Mouse (Mus musculus): ENCODE measurements around the gene E030030I06Rik. TPM values are rescaled to one million over a fixed set of nuclear protein-coding genes. Genes with fewer than 3 reads are reported as not detected.
"Not testable (repeated sequence)": the region's sequence is repeated elsewhere in the genome, so short reads cannot be mapped to it uniquely, and the experiment has no call there.

E030030I06Rik gene
- polyA plus RNA-seq (2014; fragmentation: Nextera tagmentation; extraction: Ambion mirVana), result 31.4 and 36.3 TPM in 2 replicates

DNA sequence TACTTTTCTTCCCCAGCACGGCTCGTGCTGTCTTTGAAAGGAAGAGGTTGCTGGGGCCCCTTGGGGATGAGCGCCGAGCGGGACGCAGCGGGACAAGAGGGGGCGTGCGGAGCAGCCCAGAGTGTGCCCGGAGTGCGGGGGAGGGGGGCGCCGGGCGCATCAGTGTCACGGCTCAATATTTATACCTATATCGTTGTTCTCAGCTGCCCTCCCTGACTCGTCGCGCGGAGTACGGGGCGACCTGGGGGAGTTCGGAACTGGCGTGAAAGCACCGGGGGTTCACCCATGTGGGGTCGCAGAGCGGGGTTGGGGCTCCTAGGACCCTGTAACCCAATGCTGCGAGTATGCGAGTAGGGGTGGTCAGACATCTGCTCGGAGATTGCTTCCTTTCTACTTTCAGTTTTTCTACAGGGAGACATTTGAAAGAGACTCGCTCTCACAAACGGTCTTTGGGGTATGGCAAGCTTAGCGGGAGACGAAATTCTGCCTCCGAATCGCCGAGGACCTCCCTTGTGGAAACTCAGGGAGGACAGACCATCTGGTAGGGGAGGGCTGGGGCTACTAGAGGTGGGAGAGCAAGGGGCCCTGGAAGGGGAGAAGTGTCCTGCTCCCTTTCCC is at the start of gene E030030I06Rik:
E030030I06Rik (minus strand) TSS at position 198 of the 618 bp plus-strand sequence.
- peaks cover 8% of the 10 kb centered on the region; the same call in 1 of the 2 replicates for H3K4me1 ChIP-seq (ENCODE audit: control insufficient read depth, insufficient read depth, low read length)
- no peaks in the 10 kb centered on the region for H3K9me3 ChIP-seq (ENCODE audit: control insufficient read depth, low read depth, low read length)
- peak within 1 kb of the TSS; percentile 97 for H3K4me2 ChIP-seq (replicated peaks; ENCODE audit: low read depth, low read length)
- H3K9ac ChIP-seq (replicated peaks; ENCODE audit: low read depth, low read length), result peak within 1 kb of the TSS; percentile 51
- H3K4me3 ChIP-seq (ENCODE audit: low read depth, low read length), result peak within 1 kb of the TSS; percentile 61
- peak; percentile 42; the same call in 1 of the 2 replicates for ATAC-seq (ENCODE audit: insufficient number of reproducible peaks, insufficient read depth, low FRiP score, low read depth)
- no peaks in the 10 kb centered on the region for H3K36me3 ChIP-seq (ENCODE audit: control insufficient read depth, insufficient read depth, low read length)
- 0 out of 2 replicates have a peak, but pooled peaks cover 6% of the 10 kb centered on the region for H3K27me3 ChIP-seq (ENCODE audit: control insufficient read depth, insufficient read depth, low read length)
- peak within 1 kb of the TSS; percentile 78; the same call in 1 of the 2 replicates for H3K27ac ChIP-seq (ENCODE audit: low read length)
- under 1% methylated on average over 37 of the region's 37 CpGs for WGBS

GRCm38 (mm10) chr10:22191035-22191434 is 42.0 kb upstream of the E030030I06Rik start:
- not testable (repeated sequence) for H3K4me1 ChIP-seq (ENCODE audit: control insufficient read depth, insufficient read depth, low read length); H3K4me3 ChIP-seq (ENCODE audit: low read depth, low read length); ATAC-seq (ENCODE audit: insufficient number of reproducible peaks, insufficient read depth, low FRiP score, low read depth); H3K27ac ChIP-seq (ENCODE audit: low read length); H3K36me3 ChIP-seq (ENCODE audit: control insufficient read depth, insufficient read depth, low read length); H3K4me2 ChIP-seq (replicated peaks; ENCODE audit: low read depth, low read length); H3K9me3 ChIP-seq (ENCODE audit: control insufficient read depth, low read depth, low read length); H3K27me3 ChIP-seq (ENCODE audit: control insufficient read depth, insufficient read depth, low read length); H3K9ac ChIP-seq (replicated peaks; ENCODE audit: low read depth, low read length)
- WGBS, result 9% methylated on average over 8 of the region's 10 CpGs

DNA sequence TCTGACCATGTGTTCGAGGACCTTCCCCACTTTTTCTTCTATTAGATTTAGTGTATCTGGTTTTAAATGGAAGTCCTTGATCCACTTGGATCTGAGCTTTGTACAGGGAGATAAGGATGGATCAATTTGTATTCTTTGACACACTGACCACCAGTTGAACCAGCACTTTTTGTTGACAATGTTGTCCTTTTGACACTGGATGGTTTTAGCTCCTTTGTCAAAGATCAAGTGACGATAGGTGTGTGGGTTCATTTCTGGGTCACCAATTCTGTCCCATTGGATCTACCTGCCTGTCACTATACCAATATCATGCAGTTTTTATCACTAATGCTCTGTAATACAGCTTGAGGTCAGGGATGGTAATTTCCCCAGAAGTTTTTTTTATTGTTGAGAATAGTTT is 27.4 kb upstream of the E030030I06Rik start:
- not testable (repeated sequence) for H3K9ac ChIP-seq (replicated peaks; ENCODE audit: low read depth, low read length); H3K4me1 ChIP-seq (ENCODE audit: control insufficient read depth, insufficient read depth, low read length); ATAC-seq (ENCODE audit: insufficient number of reproducible peaks, insufficient read depth, low FRiP score, low read depth); H3K4me3 ChIP-seq (ENCODE audit: low read depth, low read length); H3K9me3 ChIP-seq (ENCODE audit: control insufficient read depth, low read depth, low read length); H3K4me2 ChIP-seq (replicated peaks; ENCODE audit: low read depth, low read length); H3K36me3 ChIP-seq (ENCODE audit: control insufficient read depth, insufficient read depth, low read length); H3K27me3 ChIP-seq (ENCODE audit: control insufficient read depth, insufficient read depth, low read length); H3K27ac ChIP-seq (ENCODE audit: low read length)
- WGBS, result 60% methylated on average over 2 of the region's 2 CpGs

- not testable (repeated sequence) for H3K4me3 ChIP-seq (ENCODE audit: low read depth, low read length); H3K4me2 ChIP-seq (replicated peaks; ENCODE audit: low read depth, low read length); H3K4me1 ChIP-seq (ENCODE audit: control insufficient read depth, insufficient read depth, low read length); H3K27me3 ChIP-seq (ENCODE audit: control insufficient read depth, insufficient read depth, low read length); H3K27ac ChIP-seq (ENCODE audit: low read length); H3K9ac ChIP-seq (replicated peaks; ENCODE audit: low read depth, low read length); ATAC-seq (ENCODE audit: insufficient number of reproducible peaks, insufficient read depth, low FRiP score, low read depth); H3K36me3 ChIP-seq (ENCODE audit: control insufficient read depth, insufficient read depth, low read length); H3K9me3 ChIP-seq (ENCODE audit: control insufficient read depth, low read depth, low read length)
- WGBS, result 82% methylated on average over 1 of the region's 2 CpGs
Observed at GRCm38 (mm10) chr10:22174190-22174487, 25.1 kb upstream of the E030030I06Rik start.

- not testable (repeated sequence) for H3K9ac ChIP-seq (replicated peaks; ENCODE audit: low read depth, low read length); H3K27ac ChIP-seq (ENCODE audit: low read length); H3K4me1 ChIP-seq (ENCODE audit: control insufficient read depth, insufficient read depth, low read length); H3K27me3 ChIP-seq (ENCODE audit: control insufficient read depth, insufficient read depth, low read length); H3K36me3 ChIP-seq (ENCODE audit: control insufficient read depth, insufficient read depth, low read length); H3K4me3 ChIP-seq (ENCODE audit: low read depth, low read length); H3K9me3 ChIP-seq (ENCODE audit: control insufficient read depth, low read depth, low read length)
- 15% methylated on average over 11 of the region's 17 CpGs for WGBS
- peak; percentile 71; the same call in 1 of the 2 replicates for ATAC-seq (ENCODE audit: insufficient number of reproducible peaks, insufficient read depth, low FRiP score, low read depth)
- H3K4me2 ChIP-seq (replicated peaks; ENCODE audit: low read depth, low read length), result 0 out of 2 replicates have a peak overlapping the region, but pooled peaks have one; percentile 23
Observed at GRCm38 (mm10) chr10:22173335-22174189, 24.5 kb upstream of the E030030I06Rik start.

DNA sequence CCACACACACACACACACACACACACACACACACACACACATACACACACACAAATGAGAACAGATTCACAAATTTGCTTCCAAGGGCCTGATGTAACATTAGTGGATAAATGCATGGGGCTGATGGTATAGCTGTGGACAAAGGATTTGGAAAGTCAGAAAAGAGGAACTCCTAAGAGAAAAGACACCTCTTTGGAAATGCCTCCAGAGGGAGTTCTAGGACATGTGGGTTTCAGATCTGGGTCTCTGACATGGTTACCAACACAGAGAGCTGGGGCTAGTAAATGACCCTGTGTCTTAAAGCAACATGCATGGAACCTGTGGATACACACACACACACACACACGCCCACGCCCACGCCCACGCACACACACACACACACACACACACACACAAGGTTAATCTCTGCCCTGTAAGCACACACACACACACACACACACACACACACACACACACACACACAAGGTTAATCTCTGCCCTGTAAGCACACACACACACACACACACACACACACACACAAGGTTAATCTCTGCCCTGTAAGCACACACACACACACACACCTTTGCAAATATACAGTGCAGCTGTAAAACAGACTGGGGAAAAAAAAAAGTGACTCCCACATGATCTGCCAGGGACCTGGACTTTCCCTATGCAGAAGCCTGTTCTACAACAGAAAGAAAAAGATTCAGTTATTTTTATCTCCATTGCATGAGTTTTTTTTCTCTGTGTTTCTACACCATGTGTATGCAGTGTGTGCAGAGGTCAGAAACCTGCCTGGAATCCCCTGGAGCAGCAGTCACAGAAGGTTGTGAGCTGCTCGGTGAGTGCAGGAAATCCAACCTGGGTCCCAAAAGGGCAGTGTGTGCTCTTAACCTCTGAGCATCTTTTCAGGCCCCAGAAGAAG is 23.6 kb upstream of the E030030I06Rik start:
- not testable (repeated sequence) for H3K4me1 ChIP-seq (ENCODE audit: control insufficient read depth, insufficient read depth, low read length); H3K9me3 ChIP-seq (ENCODE audit: control insufficient read depth, low read depth, low read length); H3K27ac ChIP-seq (ENCODE audit: low read length); H3K4me3 ChIP-seq (ENCODE audit: low read depth, low read length); H3K27me3 ChIP-seq (ENCODE audit: control insufficient read depth, insufficient read depth, low read length); H3K36me3 ChIP-seq (ENCODE audit: control insufficient read depth, insufficient read depth, low read length); H3K9ac ChIP-seq (replicated peaks; ENCODE audit: low read depth, low read length)
- H3K4me2 ChIP-seq (replicated peaks; ENCODE audit: low read depth, low read length), result 0 out of 2 replicates have a peak overlapping the region, but pooled peaks have one; percentile 23
- peak; percentile 42; the same call in 1 of the 2 replicates for ATAC-seq (ENCODE audit: insufficient number of reproducible peaks, insufficient read depth, low FRiP score, low read depth)
- 52% methylated on average over 4 of the region's 5 CpGs for WGBS

DNA sequence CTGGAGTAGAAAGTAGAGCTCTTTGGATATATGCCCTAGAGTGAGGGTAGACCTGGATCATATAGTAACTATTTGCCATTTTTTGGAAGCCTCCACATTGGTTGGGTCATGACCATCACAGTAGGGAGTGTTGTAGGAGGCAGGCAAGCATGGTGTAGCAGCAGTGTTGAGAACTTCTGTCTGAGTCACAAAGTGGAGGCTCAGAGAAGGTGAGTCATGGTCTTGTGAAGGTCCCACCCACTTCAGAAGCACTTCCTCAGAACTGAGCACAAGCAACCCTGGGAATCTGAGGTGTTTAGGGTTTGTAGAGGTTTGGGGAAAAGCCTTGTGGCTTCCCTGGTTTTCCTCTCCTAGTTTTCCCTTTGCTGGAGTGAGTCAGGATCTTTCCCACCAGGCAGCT is 20.0 kb upstream of the E030030I06Rik start:
- not testable (repeated sequence) for H3K4me1 ChIP-seq (ENCODE audit: control insufficient read depth, insufficient read depth, low read length); H3K4me3 ChIP-seq (ENCODE audit: low read depth, low read length); H3K36me3 ChIP-seq (ENCODE audit: control insufficient read depth, insufficient read depth, low read length); H3K4me2 ChIP-seq (replicated peaks; ENCODE audit: low read depth, low read length); H3K27ac ChIP-seq (ENCODE audit: low read length); ATAC-seq (ENCODE audit: insufficient number of reproducible peaks, insufficient read depth, low FRiP score, low read depth); H3K9me3 ChIP-seq (ENCODE audit: control insufficient read depth, low read depth, low read length); H3K27me3 ChIP-seq (ENCODE audit: control insufficient read depth, insufficient read depth, low read length); H3K9ac ChIP-seq (replicated peaks; ENCODE audit: low read depth, low read length)

- H3K4me1 ChIP-seq (ENCODE audit: control insufficient read depth, insufficient read depth, low read length); H3K9ac ChIP-seq (replicated peaks; ENCODE audit: low read depth, low read length); H3K27me3 ChIP-seq (ENCODE audit: control insufficient read depth, insufficient read depth, low read length); H3K9me3 ChIP-seq (ENCODE audit: control insufficient read depth, low read depth, low read length); H3K4me2 ChIP-seq (replicated peaks; ENCODE audit: low read depth, low read length); H3K27ac ChIP-seq (ENCODE audit: low read length); H3K4me3 ChIP-seq (ENCODE audit: low read depth, low read length); H3K36me3 ChIP-seq (ENCODE audit: control insufficient read depth, insufficient read depth, low read length); ATAC-seq (ENCODE audit: insufficient number of reproducible peaks, insufficient read depth, low FRiP score, low read depth): not testable (repeated sequence)
- 77% methylated on average over 1 of the region's 1 CpGs for WGBS
Observed at GRCm38 (mm10) chr10:22167061-22167460, 18.0 kb upstream of the E030030I06Rik start.

Data from stomach, embryonic 14.5 days (tissue).